Mouse (Mus musculus) gastrocnemius, postnatal 10 days (tissue): Measurements from ENCODE around the gene Hist2h2ac. TPM values are rescaled to one million over a fixed set of nuclear protein-coding genes. Genes with fewer than 3 reads are reported as not detected.
A peak's percentile ranks its signal among the peaks of the same experiment; 100 is the strongest.
"Not testable (repeated sequence)": the region's sequence is repeated elsewhere in the genome, so short reads cannot be mapped to it uniquely, and the experiment has no call there.

Source experiments
- DNase-seq: peaks from one replicate; pipeline ENCODE4 v3.0.0; 2021; ENCODE audit warnings: mixed read lengths
- microRNA-seq, 2 experiments: library from miRNA; unstranded; fragments of <30 nt; microRNA quantifications; one replicate each; pipeline ENCODE4 v1.2.0; 2021
- total RNA-seq, 2 experiments: library from RNA; stranded (reverse); gene quantifications; 2 replicates each; pipeline ENCODE4 v1.2.3; 2021

Hist2h2ac gene
- total RNA-seq, 2 experiments from 2014 or later, result 77.5 to 90.5 TPM

- DNase-seq, result peak; percentile 48
Measured at GRCm38 (mm10) chr3:96180727-96181477, 39.8 kb downstream of the Hist2h2ac start, which contains the start of gene Sv2a. Sv2a (plus strand) TSS chr3:96181151.

GRCm38 (mm10) chr3:96179531-96179930 lies 41.1 kb downstream of the Hist2h2ac start:
- DNase-seq, result no peak

GRCm38 (mm10) chr3:96178902-96179301 lies 41.8 kb downstream of the Hist2h2ac start:
- no peak for DNase-seq

- DNase-seq, result no peak
Measured at GRCm38 (mm10) chr3:96178427-96178826, 42.3 kb downstream of the Hist2h2ac start.

- no peak for DNase-seq
Measured at GRCm38 (mm10) chr3:96175251-96175650, 45.4 kb downstream of the Hist2h2ac start.

GRCm38 (mm10) chr3:96174042-96174441 lies 46.6 kb downstream of the Hist2h2ac start:
- not testable (repeated sequence) for DNase-seq

GRCm38 (mm10) chr3:96173185-96173584 lies 47.5 kb downstream of the Hist2h2ac start:
- DNase-seq, result no peak

GRCm38 (mm10) chr3:96172197-96173178 lies 48.2 kb downstream of the Hist2h2ac start, which contains the start of gene Sf3b4:
Sf3b4 (plus strand) TSS chr3:96172332.
- peak; percentile 77 for DNase-seq

- no peak for DNase-seq
Measured at GRCm38 (mm10) chr3:96171583-96172196, 49.0 kb downstream of the Hist2h2ac start.

GRCm38 (mm10) chr3:96170976-96171545 lies 49.6 kb downstream of the Hist2h2ac start:
- DNase-seq, result no peak

Small RNA genes lying within 50 kb of the gene (microRNA-seq; reads per million reads assigned to microRNA genes)
- 0 to 0.25 reads per million in 2 experiments for gene Gm44492
- 0 reads per million in 2 experiments for gene Gm47311
- 0 reads per million in 2 experiments for gene Gm47313

Other genes with a start within 250 kb of the Hist2h2ac start
- gene Plekho1, start 224.9 kb downstream of the Hist2h2ac start, total RNA-seq, result 10 to 100 TPM; 56.2 to 67.9 TPM
- 10 to 100 TPM; 25.4 to 27.3 TPM for gene Vps45, start 162.4 kb downstream of the Hist2h2ac start, total RNA-seq
- gene Otud7b, start 116.4 kb downstream of the Hist2h2ac start, total RNA-seq, result 10 to 100 TPM; 49.3 to 55.9 TPM
- 10 to 100 TPM in 1 of 2 experiments, 1 to 10 TPM in 1; 4.3 to 12.0 TPM for gene Mtmr11, start 58.9 kb downstream of the Hist2h2ac start, total RNA-seq
- 10 to 100 TPM; 18.4 to 22.5 TPM for gene Sf3b4, start 48.5 kb downstream of the Hist2h2ac start, total RNA-seq
- 1 to 10 TPM; 4.1 TPM for gene Sv2a, start 39.7 kb downstream of the Hist2h2ac start, total RNA-seq
- 10 to 100 TPM; 23.3 to 28.3 TPM for gene Bola1, start 1.2 kb downstream of the Hist2h2ac start, total RNA-seq
- 10 to 100 TPM; 10.3 to 10.7 TPM for gene Hist2h2ab, start 1.0 kb downstream of the Hist2h2ac start, total RNA-seq
- 1 to 10 TPM; 3.7 to 4.7 TPM for gene Hist2h2be, start 239 bp upstream of the Hist2h2ac start, total RNA-seq
- 10 to 100 TPM; 79.1 to 93.5 TPM for gene Hist2h3c2, start 18.2 kb upstream of the Hist2h2ac start, total RNA-seq
- gene Hist2h2aa2, start 19.4 kb upstream of the Hist2h2ac start, total RNA-seq, result 100 to 1,000 TPM; 666 to 717 TPM
- gene Hist2h2aa1, start 24.6 kb upstream of the Hist2h2ac start, total RNA-seq, result 10 to 100 TPM; 10.2 to 16.2 TPM
- 1 to 10 TPM in 1 of 2 experiments, under 1 TPM in 1; 0.43 to 1.8 TPM for gene Hist2h3c1, start 25.8 kb upstream of the Hist2h2ac start, total RNA-seq
- gene Hist2h4, start 42.4 kb upstream of the Hist2h2ac start, total RNA-seq, result 10 to 100 TPM; 40.0 to 46.5 TPM
- gene Hist2h3b, start 47.8 kb upstream of the Hist2h2ac start, total RNA-seq, result 100 to 1,000 TPM; 371 to 396 TPM
- gene Hist2h2bb, start 48.9 kb upstream of the Hist2h2ac start, total RNA-seq, result 100 to 1,000 TPM; 371 to 420 TPM
- gene Fcgr1, start 73.1 kb upstream of the Hist2h2ac start, total RNA-seq, result 1 to 10 TPM in 1 of 2 experiments, under 1 TPM in 1; 0.56 to 1.2 TPM
- gene BC107364, start 231.4 kb upstream of the Hist2h2ac start, total RNA-seq, result not detected